Mouse (Mus musculus): Measurements from ENCODE around the gene Eng.

Gene Eng

GRCm38 (mm10) chr2:32644799-32645475, 1.5 kb upstream of the Eng start:
- no peak for DNase-seq

DNA sequence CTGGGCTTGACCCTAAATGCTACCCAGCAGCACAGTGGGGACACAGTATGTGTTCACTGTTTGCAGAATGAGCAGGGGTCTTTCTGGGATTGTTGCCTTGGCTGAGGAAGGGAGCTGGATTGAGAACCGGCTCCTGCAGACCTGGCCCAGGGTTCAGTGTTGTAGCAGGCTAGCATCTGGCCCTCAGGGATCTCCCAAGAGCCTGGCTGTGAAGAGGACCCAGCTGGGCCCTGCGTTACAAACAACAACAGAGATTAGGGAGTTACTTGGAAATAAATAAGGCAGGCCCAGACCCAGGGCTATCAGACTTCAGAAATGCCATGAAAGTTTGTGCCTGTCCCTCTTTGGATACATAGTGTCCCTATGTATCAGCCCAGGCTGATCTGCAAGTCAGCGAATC, 748 bp upstream of the Eng start:
- DNase-seq: no peak

DNA sequence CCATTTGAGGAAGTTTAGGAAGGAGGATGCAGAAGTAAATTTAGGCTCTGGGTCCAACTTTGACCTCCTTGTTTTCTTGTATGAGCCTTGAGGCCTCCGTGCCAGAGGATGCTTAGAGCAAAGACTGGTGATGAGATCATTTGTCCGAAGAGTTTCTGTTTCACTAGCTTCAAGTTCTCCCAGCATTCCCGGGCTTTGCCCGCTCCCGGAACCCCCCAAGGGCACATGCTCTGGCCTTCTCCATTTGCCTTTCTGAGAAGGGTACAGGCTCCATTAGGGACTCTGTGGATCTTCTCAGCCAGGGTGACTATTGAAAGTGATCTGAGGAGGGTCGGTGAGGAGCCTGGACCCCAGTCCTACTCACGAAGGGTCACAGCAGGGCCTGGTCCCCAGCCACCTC, 971 bp downstream of the Eng start:
- no peak for DNase-seq

DNA sequence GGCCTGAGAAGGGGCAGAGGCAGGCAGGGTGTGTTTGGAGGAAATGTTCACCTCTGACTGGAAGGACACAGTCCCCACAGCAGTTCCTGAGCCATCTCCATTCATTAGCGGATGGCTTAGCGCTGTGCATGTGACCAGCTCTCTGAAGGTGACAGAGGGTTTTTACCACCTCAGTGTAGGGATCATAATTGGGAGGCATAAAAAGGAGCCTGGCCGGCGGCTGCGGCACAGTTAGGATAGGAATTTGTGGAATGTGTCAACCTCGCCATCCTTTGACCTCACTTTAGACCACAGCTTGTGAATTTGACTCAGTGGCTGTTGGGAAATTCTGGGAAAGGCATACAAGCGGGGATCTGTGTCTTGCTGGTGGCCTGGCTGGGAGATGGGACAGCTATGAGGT, 7.4 kb downstream of the Eng start:
- DNase-seq: peak in 1 of 2 experiments; percentile 47

DNA sequence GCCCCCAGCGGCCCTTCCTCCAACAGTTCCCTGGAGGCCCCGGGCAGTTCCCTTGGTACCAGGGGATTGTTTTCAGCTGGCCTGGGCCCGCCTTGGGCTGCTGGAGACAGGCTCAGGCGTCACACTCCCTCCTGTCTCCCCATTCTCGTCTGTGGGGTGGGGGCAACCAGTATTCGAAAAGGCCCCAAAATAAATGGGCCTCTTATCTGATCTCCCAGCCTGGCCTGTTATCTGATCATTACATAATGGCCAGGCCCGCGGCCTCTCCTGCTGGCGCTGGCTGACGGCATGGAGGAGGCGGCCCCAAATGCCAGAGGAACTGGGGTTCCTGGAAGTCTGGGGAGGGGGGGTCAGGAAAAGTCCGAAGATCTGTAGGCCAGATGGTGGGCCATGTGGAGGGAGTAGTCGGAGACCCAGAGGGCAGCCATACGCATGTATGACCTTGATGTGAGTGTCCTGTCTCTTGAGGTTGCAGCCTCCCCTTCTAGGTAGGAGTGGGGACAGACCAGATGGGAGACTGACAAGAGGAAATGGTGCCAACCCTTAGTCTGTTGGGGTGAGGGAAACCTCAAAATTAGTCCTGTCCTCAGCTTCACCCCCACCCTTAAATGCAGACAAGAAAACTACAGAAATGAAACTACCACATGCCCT, 8.5 kb downstream of the Eng start:
- peak in 1 of 2 experiments; percentile 49 for DNase-seq

DNA sequence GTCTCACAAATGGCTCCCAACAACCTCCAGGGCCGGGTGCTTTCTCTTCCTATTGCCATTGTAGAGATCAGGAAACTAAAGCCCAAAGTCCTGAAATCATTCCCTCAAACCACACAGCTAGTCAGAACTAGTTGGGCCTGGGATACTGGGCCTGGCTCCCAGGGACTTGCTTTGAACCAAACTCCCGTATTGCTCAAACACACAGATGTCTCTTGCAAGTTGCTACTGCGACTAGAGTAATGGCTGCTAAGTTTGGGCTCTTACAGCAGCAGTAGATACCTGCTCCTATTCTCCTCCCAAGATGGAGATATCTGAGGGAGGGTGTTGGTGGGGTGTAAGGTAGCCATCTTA, 9.0 kb downstream of the Eng start:
- no peak for DNase-seq

- DNase-seq: peak; percentile 76 to 84
Measured at GRCm38 (mm10) chr2:32655826-32656225, 9.4 kb downstream of the Eng start.

- DNase-seq: no peak
Measured at GRCm38 (mm10) chr2:32658873-32659272, 12.5 kb downstream of the Eng start.

DNA sequence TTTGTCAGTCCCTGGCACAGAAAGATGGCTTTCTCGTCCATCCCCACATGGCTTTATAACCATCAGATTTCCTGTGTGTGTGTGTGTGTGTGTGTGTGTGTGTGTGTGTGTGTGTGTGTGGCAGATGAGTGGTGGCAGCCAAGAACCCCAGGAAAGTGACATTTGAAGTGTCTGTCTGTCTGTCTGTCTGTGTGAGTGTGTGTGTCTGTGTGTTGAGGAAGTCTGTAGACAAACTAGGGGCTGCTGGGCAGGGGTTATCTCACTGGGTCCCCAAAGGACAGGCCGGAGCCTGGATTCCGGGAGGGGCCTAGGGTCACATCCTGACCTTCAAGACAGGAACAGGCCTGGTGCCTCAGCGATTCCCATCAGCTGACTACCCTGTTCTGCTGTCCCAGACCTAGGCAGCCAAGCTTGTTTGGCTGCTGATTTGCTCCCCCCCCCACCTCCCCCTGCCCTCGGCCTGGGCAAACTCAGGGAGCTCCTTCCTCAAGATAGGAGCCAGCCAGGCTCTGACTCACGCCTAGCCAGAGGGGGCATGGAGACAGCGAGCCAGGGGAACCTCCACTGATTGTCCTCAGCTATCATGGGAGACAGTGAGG, 15.2 kb downstream of the Eng start:
- peak; percentile 55 to 71 for DNase-seq

DNA sequence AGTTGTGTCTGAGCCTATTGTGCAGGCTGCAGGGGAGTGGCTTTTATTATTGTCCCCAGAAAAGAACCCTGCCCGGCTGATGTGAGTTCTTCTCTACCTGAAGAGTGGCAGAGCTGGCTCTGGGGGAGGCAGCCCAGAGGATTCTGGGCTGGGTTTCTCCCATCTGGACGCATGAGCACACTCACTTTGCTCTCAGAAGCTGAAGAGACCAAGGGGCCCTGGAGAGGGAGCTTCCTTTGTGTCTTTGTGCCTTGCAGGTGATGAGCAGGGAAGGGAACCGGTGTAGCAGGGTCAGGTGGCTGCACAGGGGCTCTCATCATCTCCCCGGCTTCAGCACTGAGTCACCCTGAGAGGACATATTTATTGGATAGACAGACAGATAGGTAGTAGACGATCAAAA, 15.9 kb downstream of the Eng start:
- DNase-seq: no peak

GRCm38 (mm10) chr2:32665345-32665744, 18.9 kb downstream of the Eng start:
- peak in 1 of 2 experiments; percentile 28 for DNase-seq

DNA sequence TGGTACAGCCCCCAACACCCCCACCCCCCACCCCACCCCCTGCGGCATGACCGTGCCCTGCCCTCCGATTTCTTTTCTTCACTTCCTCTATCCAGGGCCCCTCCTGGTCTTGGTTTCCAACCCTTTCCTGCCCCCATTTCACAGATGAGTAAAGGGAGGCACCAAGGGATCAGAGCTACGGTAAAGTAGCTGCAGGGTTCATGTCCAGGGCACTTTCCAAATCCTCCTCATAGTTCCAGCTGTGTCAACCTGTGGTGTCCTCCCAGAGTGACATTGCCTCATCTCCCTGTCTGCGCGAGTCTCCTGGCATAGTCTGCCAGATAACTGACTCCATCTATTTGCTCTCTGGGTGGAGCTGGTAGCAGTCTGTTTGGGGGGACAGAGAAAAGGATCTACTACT, 19.5 kb downstream of the Eng start:
- DNase-seq: no peak

DNA sequence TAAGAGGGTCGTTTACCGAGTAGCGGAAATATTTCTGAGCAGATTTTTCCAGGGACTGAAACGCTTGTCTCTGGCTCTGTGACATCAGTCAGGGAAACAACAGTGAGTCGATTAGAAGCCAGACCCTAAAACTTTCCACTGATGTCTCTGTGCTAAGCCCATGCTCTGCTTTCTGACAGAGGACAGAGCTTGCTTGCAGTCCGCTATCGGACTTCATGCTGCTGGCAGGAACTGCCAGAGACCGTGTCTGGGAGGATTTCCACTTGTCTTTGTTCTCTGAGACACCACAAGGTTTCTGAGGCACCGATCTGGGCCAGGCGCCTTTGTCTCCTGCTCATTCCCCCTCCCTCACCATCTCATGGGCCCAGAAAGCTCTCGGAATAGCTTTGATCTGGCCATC, 21.4 kb downstream of the Eng start:
- peak in 1 of 2 experiments; percentile 41 for DNase-seq

DNA sequence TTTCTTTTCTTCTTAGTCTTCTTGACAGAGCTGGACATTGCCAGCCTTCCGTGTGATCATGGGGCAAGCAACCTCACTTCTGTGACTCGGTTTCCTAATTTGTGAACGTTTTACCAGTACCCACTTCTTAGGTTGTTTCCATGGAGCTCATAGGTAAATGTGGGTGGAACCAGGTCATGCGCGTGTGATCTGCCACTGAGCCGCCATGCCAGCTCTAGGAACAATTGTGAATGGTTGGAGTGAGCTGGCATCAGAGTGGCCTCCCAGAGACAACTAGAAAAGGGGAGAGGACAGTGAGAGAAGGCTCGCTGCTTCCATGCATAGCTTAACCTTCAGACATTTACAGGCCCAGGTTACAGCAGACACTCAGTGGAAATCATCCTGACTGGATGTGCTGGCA, 21.8 kb downstream of the Eng start:
- DNase-seq: no peak

DNA sequence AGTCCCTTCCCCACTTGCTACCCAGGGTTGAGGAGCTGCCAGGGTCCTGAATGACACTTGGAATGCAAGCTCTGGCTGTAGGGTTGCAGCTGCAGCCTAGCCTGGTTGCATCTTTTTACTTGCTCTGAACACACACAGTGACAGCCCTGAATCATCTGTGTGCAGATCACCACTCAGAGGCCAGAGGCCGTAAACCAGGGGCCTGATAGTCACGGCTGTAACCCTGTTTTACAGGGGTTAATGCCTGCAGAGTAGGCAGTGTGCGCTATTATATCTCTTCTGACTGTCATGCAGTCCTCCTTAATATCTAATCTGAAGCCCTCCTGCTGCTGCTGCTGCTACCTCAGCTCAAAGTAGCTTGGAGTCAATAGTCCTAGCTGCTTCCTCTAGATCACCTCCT, 23.5 kb downstream of the Eng start:
- DNase-seq: no peak

DNA sequence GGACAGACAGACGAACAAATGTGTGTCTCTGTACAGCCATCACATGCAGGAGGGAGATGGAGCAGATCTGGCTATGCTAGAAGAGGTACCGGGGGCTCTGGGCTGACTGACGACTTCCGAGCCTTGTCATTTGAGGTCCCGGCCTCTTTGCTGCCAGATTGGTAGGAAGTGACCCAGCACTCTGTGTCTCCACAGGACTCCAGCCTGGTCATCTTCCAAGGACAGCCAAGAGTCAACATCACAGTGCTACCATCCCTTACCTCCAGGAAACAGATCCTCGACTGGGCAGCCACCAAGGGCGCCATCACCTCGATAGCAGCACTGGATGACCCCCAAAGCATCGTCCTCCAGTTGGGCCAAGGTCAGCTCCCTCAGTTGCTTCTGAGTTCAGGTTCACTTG, 24.8 kb downstream of the Eng start:
- no peak for DNase-seq

DNA sequence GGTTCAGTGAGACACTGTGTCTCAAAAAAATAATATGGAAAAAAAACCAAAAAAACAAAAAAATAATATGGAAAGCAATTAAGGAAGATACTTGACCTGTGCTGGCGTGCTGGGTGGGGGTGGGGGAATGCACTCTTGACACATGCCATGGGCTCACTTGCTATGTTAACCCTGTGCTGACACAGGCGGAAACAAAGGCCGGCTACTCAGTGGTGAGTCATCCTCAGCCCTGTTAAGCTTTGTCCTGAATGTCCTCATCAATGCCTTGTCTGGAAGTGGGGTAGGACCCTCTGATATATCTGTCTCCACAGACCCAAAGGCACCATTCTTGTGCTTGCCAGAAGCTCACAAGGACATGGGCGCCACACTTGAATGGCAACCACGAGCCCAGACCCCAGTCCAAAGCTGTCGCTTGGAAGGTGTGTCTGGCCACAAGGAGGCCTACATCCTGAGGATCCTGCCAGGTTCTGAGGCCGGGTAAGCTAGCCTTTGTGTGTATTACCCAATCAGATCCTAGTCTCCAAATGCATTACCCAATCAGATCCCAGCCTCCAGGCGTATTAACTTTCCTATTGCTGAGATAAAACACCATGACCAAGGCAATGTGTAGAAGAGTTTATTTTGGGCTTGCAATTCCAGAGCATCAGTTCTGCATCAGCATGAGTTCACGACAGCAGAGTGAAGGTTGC, 25.7 kb downstream of the Eng start:
- no peak for DNase-seq

GRCm38 (mm10) chr2:32673176-32673917, 27.0 kb downstream of the Eng start:
- DNase-seq: peak in 1 of 2 experiments; percentile 50

DNA sequence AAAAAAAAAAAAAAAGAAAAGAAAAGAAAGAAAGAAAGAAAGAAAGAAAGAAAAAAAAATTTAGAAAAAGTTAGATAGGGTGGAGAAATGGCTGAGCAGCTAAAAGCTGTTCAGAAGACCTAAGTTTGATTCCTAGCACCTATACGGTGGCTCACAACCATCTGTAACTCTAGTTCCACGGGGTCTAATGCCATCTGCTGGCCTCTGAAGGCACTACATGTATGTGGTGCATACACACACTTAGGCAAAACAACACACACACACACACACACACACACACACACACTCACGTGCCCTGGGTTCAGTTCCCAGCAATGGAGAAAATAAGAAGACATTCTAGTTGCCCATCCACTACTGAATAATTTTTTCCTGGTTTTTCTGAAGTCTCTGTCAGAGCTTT, 30.4 kb downstream of the Eng start:
- no peak for DNase-seq

DNA sequence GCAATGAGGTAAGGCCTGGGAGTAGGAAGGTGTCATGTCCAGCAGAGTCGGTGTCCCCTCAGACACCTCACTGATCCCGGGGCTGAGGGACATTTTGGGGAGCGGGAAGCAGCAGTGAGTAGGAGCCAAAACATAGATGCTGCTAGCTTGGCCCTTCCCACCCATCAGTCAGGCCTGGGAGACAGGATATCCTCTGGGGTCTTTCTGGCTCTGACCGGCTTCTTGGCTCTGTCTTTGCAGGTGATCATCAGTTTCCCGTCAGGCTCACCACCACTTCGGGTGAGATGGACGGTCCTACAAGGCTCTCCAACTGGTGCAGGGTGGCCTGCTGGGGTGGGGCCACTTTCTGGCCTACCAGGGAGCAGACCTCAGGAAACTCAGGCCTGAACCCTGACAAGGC, 31.3 kb downstream of the Eng start:
- DNase-seq: no peak

DNA sequence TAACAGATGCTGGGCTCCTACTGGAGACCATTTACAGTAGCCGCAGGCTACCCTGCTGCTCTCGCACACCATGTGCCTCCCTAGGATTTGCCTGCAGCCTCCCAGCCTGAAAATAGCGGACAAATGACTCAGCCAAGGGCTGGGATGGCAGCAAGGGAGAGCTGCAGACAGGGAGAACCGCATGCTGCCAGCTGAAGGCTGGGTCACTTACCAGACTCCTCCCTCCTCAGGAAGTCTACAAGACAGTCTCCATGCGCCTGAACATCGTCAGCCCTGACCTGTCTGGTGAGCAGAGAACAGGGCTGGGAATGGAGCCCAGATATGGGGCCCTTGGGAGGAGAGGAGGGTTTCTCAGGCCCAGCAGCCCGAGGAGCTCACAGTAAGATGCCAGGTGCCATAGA, 33.7 kb downstream of the Eng start:
- peak in 1 of 2 experiments; percentile 52 for DNase-seq

- DNase-seq: no peak
Measured at GRCm38 (mm10) chr2:32680961-32681650, 34.7 kb downstream of the Eng start.

- DNase-seq: peak; percentile 46 to 58
Measured at GRCm38 (mm10) chr2:32681754-32682153, 35.4 kb downstream of the Eng start.
